Mouse (Mus musculus) embryonic fibroblast, embryonic 13.5 days (primary cell): Measurements from ENCODE around the gene Serpina5.

Experiments
- CTCF ChIP-seq: IDR thresholded peaks from 2 replicates; pipeline ENCODE4 v1.5.1; 2011; ENCODE audit warnings: mild to moderate bottlenecking, control low read depth, low read length, moderate library complexity, borderline replicate concordance; ENCODE audit not compliant: insufficient read depth
- POLR2A ChIP-seq: IDR thresholded peaks from 2 replicates; pipeline ENCODE4 v1.6.1; 2011; ENCODE audit warnings: low read depth, mild to moderate bottlenecking, control low read depth, low read length, moderate library complexity

DNA sequence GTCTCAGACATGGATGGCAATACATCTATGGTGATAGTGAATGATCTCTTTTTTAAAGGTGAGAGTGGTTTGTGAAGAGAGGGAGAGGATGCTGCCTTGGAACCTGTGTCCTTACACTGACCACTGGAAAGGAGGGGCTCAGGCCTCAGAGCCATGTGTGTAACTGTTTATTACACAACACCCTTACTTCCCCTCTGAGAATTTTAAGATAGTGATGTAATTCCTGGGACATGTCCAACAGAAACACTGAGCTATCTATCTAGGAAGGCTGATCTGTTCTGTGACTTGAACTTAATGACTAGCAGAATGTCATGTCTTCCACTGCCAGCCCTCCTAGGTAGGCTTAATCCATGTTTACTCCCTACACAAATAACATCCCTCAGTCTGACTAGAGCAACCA, 30.1 kb downstream of the Serpina5 start:
- no peak for TF ChIP-seq POLR2A
- no peak for TF ChIP-seq CTCF
